Mouse (Mus musculus): ENCODE results near the gene Gm21992. TPM values are rescaled to one million over a fixed set of nuclear protein-coding genes. Genes with fewer than 3 reads are reported as not detected.
A peak's percentile ranks its signal among the peaks of the same experiment; 100 is the strongest.
"Not testable (repeated sequence)": the region's sequence is repeated elsewhere in the genome, so short reads cannot be mapped to it uniquely, and the experiment has no call there.

The Gm21992 gene
- total RNA-seq, 2 experiments from 2014 or later: 8.9 to 9.4 TPM

DNA sequence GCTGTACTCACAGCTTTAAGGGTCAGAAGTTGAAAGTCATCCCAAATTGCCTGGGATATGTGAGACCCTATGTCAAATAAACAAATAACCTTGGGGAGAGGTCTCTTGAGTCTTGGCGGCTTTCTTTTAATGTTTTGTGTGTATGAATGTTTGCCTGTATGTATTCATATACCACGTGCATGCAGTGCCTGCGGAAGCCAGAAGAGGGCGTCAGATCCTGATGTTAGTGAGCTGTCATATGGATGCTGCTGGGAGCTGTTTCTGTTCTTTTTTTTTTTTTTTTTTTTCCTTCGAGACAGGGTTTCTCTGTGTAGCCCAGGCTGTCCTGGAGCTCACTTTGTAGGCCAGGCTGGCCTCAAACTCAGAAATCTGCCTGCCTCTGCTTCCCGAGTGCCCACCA, 1.6 kb upstream of the Gm21992 start:
- no peak for DNase-seq

DNA sequence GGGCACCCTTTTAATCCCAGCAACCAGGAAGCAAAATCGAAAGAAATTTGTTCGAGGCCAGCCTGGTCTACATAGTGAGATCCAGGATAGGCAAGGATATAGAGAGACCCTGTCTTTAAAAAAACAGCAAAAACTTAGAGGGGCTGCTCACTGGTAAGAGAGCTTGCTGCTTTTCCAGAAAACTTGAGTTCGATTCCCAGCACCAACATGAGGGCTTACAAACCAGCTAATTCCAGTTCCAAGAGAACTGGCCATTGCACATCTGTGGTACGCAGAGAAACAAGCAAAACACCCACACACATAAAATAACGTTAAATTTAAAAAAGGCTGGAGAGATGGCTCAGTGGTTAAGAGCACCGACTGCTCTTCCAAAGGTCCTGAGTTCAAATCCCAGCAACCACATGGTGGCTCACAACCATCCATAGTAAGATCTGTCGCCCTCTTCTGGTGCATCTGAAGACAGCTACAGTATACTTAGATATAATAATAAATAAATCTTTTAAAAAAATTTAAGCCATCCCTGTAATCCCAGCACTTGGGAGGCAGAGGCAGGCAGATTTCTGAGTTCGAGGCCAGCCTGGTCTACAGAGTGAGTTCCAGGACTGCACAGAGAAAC, 1.0 kb upstream of the Gm21992 start:
- DNase-seq: not testable (repeated sequence)

DNA sequence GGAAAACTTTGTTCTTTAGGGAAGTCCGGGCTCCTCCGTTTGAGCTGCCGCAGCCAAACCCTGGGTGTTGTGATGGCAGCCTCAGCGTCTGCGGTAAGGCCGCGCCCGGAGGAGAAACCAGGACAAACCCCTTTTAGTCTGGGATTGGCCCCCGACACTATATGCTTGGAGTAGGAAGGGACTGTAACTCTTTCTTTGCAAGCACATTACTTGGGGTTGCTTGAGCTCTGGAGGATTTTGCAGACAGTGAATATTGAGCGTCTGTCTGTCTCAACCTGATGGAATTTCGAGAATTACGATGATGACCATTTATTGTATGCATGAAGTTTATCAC, 464 bp upstream of the Gm21992 start:
- DNase-seq: no peak

DNA sequence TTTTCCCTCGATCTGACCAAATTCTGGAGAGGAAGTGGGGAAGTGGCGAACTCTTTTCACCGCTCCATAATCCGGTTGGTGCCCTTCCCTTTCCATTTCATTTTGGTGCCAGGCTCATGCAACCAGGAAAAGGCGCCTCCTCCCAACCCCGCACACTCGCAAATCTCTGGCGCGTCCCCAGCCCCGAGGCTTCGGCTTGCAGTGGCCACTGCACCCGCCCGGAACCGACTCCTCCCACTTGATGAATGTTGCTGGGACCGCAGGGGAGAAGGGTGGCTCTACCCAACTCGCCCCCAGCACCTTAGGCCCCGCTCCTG, 708 bp downstream of the Gm21992 start:
- DNase-seq: no peak

DNA sequence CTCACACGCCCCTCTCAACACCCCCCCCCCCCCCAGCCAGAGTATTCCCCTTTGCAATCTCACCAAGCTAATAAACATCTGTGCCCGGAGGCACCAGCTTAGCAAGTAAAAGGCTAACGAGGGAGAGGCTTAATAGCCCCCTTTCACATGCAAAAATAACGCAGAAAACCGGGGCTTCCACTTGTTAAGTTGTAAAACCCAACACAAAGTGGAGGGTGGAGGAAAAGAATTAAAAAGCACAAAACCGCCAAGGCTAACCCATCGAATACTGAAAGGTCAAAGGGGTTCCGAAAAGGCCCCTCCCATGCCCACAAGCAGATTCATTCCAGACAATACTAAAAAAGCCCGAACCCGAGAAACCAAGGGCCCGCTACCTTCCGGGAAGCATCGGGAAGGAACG, 1.1 kb downstream of the Gm21992 start:
- DNase-seq: no peak

DNA sequence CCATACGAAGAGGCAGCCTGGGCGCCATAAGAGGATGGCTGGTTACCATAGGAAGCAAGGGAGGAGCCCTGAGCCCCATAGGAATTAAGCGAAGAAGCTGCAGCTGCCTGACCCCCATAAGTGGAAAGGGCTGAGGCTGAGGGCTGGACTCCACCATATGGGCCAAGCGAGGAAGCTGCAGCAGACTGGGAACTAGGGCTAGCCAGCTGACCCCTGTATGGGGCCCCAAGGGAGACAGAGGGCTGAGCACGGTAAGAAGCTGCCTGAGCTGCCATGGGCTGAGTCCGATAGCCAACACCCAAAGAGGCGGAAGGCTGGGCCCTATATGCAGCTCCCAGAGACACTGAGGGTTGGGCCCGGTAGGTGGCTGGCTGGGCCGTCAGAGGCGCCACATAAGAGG, 8.1 kb downstream of the Gm21992 start:
- no peak for DNase-seq

DNA sequence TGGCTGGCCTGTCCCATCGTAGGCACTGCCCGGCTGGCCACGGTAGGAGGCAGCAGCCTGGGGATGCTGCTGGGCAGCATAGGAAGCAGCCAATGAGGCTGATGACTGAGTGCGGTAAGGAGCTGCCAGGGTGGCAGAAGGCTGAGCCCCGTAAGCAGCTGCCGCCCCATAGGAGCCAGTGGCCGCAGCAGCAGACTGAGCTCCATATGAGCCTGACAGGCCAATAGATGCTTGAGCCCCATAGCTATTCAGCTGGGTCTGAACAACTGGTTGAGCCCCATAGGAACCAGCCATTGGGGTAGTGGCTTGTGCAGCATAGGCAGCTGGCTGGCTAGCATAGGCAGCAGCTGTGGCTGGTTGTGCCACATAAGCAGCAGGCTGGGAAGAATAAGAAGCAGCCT, 8.7 kb downstream of the Gm21992 start:
- no peak for DNase-seq

DNA sequence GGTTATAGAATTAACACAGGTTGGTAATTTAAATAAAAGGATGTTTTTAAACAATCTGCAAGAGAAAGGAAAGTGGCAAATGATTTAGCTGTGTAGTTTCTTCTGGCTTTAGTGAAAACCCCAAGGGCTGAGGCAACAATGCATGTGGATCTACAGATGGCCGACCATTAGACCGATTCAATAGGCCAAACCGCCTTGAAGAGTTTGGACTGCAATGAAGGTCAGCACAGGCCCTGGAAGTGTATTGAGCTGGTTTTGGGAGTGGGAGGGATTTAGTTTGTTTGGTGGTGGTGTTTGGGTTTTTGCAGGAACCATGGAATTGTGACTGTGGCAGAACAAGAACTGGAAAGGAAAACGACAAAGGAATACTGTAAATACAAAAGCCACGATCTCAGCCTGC, 12.3 kb downstream of the Gm21992 start:
- no peak for DNase-seq

DNA sequence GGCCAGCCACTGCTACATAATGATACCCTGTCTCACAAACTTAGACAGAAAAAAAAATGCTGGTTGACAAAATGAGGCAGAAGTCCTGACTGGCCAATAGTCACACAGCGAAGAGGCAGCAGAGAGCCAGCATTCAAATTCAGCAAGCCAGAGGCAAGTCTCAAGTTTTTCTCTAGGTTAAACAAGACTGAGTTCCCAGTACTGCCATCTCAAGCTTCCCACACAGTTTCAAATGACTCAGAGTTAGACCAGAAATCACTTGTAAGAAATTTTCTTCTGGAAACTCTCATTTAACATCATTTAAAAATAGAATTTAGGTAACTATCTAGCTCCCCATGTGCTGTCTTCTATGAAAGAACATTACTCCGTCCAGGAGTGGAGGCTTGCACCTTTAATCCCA, 13.6 kb downstream of the Gm21992 start:
- no peak for DNase-seq

DNA sequence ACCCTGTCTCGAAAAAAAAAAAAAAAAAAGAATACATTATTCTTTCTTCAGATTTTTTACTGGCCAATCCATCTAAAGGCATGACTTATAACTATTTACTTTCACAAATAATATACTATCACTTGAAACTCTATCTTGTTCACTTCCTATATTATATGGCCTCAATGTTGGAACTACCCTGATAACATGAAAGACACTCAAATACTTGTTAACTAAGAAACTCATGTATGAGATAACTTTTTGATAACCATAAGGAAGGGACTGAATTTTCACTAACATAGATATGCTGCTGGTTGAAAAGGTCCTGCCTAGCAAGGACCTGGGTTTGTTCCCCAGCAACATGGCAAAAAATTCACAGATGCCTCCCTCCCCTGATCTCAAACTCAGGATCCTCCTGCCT, 15.5 kb downstream of the Gm21992 start:
- DNase-seq: no peak

DNA sequence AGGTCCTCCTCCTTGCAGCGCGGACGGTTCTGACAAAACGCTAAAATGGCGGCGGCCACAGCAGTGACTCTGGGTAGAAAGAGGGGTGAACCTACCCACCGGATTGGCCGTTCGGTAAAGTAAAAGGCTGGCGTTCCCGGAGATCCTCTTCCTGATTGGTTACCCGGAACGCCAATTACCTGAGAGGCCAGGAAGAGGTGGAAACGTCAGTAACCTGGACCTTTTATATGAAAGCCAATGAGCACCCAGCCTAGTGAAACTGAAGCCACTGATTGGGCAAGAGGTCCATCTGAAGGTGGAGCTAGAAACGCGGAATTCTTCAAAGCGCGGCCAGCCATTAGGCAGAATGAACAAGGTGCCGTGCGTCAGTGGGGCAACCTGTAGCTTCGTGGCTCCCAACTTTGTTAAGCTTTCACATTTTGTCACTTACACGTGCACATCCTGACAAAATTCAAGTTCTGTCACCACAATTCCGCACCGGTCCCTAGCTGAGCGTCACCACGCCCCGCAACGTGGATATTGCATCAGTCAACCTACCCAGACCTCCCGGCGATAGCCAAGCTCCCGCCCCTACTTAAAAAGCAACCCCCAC, 17.5 kb downstream of the Gm21992 start, which contains the start of gene Rbm4:
Rbm4 (minus strand) TSS at position 71 of the 592 bp plus-strand sequence.
- DNase-seq: peak; percentile 97

DNA sequence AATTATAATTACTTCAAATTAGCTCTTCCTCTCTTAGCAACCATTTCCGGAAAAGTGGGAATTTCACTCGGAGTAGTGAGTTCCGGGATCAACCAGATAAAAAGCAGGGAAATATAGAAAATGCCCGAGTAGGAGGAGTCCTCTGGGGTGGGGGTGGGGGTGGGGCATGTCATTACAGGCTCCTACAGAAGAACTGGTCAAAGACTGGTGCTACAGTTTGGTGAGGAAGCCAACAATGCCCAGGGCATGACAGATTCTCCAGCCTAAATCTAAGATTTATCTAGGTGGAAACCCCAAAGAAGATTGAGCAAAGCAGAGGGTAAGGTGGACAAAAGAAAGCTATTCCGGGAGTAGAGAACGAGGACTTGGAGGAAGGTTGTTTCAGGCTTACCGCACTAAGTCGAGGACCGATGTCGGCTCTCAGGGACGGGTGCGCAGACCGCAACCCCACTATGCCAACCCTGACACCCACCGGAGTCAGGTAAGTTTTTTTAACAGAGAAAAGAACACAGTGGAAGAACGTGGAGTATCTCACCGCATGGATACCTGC, 18.1 kb downstream of the Gm21992 start:
- no peak for DNase-seq

DNA sequence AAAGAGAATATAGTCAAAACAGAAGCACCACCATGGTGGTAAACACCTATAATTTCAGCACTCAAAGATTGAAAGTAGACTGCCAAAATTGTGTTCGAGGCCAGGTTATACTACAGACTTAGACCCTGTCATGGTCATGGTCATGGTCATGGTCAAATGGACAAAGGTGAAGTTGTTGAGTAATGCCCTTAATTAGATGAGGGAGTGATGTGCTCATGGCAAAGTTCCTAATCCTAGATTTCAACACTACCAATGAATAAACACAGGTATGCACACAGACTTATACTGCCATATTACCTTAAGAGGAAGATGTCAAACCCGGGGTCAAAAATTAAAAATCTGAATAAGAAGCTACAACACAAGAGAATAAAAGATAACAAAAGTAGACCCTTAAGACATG, 25.1 kb downstream of the Gm21992 start:
- no peak for DNase-seq

DNA sequence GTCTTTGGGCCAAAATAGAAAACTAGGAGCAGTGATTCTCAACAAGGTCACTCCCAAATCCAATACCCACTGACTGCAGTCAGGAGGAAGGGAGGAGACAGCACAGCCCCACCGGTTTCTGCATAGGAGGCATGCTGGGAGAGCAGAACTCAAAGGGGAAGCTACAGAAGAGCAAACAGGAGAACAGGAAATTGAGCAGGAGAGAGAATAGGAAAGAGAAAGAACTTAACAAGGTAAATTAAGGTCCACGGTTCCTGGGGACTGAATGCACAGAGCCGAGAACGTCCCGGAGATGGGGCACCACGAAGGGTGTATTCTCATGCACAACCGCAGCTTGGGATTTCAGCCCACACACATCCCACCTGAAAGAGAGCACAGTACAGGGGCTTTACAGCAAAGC, 26.2 kb downstream of the Gm21992 start:
- DNase-seq: no peak

DNA sequence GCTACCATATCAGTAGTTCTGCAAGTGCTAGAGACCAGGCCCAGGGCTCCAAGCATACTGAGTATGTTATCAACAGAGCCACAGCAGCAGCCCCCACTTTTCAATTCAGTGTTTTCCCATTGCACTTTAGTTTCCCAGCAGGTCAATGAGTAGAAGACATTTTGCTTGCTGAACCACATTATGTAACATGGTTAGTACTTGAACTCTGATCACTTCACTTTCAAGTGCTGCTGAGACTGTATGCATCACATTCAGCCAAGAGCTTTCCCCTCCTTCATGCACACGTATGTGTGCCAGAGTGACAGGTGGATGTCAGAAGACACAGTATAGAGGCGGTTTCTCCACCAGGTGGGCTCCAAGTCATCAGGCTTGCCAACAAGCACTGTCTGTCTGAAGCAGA, 28.5 kb downstream of the Gm21992 start:
- no peak for DNase-seq

DNA sequence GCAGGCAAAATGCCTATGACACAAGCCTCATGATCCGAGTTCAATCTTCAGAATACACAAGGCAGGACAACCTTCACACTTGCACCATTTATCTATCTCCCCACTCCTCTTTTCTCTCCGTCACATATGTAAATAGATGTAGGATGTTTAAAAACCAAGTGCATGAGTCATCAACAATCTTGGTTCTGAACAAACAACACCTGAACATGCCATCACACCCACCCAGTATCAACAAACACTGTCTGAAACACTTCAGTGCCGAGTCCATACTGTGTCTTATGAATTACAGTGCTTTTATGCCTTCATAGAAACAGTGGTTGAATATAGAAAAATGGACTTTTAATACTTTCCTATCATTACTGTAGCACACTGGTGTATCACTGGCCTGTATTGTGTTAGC, 38.6 kb downstream of the Gm21992 start:
- DNase-seq: no peak

DNA sequence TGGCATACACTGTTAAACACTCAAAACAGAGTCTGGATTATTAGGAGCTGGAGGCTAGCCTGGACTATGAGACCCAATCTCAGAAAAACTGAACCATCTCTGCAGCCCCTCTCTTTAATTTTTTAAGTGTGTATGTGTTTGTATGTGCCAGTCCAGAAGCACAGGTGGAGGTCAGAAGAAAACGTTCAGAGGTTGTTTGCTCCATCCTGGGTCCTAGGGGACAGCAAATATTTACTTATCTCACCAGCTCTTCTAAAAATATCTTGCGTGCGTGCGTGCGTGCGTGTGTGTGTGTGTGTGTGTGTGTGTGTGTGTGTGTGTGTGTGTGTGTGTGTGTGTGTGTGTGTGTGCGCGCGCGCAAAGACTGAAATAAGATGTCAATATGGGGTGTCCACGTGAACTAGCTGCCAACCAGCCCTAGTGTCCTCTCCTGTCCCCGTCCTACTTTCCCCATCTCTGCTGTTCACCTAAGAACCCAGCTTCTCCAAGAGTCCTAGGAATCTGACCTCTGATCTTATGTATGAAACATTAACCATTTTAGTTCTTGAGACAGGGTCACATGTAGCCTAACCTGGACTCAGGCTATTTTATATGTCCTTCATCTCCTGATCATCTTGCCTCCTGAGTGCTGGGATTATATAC, 43.8 kb downstream of the Gm21992 start:
- no peak for DNase-seq

DNA sequence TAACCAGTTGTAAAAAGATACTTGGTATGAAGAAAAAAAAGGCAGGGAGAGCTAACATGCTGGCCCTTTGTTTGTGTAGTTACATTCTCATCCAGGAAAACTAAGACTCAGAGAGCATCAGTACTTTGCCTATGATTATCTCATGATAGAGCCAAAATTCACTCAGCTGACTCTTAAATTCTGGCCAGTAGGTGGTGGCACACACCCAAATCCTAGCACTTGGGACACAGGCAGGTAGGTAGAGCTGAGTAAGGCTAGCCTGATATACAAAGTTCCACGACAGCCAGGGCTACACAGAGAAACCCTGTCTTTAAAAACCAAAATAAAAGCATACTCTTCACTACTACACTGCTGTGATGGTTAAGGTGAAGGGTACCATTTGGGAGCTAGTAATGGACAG, 48.5 kb downstream of the Gm21992 start:
- no peak for DNase-seq

DNA sequence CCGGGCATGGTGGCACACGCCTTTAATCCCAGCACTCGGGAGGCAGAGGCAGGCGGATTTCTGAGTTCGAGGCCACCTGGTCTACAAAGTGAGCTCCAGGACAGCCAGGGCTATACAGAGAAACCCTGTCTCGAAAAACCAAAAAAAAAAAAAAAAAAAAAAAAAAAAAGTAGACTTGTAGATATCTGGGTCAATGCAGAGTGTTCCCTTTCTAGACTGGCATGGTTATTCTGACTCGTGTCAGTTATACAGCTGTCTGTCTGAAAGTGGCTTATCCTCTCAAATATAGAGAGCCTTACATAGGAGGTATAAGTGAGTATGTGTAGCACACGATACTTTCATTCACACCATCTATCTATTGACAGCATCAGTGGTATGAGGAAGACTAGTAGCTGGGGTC, 50.9 kb downstream of the Gm21992 start:
- DNase-seq: not testable (repeated sequence)

DNA sequence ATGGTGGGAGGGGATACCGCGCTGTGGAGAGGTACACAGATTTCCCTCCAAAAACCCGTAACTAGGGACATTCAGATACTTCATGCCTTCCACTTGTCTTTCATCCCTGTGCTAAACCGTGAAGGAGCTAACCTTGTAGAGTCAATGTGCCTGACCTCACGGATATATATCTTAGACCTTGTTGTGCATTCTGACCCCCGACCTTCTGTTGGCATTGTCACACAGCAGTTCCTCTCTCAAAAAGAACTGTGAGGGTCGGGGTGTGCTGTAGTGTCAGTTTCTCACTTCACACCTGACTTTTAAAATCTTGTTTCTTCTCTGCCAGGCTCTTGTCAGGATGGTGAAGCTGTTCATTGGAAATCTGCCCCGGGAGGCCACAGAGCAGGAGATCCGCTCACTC, 54.5 kb downstream of the Gm21992 start:
- no peak for DNase-seq

DNA sequence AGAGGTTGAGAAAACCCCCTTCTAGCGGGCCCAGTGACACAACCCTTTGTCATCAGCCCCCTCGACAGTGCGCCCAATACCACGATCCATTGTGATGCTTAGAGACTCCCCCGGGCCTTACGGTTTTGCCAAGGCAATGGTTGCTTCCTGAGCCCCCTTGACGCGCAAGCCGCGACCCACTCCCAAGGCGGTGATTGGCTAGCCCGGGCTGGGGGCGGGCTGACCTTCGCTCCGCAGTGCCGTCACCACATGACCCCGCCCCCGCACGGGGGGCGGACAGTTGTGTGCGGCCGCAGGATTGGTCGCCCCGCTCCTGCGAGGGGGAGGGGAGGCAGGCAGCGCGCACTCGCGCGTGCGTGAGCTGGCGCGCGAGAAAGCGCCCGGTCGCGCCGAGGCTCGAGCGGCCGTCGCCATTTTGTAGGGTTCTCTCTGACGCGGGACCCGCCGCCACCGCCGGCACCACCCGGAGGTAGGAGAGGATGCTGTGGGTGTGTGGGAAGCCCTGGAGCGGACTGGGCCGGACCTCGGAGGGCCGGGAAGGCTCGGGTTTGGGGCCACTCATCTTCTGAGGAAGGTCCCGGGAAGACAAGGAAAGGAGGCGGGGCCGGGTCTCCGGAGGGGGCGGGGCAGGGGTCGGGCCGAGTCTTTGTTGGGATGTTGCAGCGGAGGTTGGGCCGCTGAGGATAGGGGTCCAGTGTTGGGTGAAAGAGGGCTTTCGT, 55.1 kb downstream of the Gm21992 start, which contains the start of gene Rbm4b:
Rbm4b (plus strand) TSS at position 305 of the 719 bp plus-strand sequence.
- peak; percentile 97 for DNase-seq

DNA sequence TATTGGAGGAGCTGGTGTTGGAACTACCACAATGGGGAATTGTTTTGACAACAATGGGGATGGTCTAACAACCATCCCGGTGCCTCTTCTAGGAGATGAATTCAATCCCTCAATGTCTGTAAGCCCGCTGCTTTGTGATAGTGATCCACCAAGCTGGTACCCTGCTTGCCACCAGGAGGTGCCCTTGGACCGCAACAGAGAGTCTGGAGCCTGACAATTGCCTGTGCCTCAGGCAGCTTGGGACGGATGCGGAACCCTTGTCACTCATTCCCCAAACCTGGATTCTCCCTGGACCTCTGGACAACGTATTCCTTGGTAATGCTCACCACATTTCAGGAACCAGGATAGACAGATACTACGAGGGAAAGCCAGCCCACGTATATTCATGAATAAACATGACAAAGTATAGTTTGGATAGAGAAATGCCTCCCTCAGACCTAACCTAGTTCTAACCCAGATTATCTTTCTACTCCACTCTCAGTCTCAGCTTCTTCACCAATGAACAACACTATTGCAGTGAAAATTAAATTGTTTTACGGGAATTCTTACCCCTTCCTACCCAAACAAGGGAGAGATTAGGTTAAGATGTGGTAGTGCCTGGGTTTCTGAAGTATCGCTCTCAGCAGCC, 55.7 kb downstream of the Gm21992 start:
- DNase-seq: peak; percentile 80

DNA sequence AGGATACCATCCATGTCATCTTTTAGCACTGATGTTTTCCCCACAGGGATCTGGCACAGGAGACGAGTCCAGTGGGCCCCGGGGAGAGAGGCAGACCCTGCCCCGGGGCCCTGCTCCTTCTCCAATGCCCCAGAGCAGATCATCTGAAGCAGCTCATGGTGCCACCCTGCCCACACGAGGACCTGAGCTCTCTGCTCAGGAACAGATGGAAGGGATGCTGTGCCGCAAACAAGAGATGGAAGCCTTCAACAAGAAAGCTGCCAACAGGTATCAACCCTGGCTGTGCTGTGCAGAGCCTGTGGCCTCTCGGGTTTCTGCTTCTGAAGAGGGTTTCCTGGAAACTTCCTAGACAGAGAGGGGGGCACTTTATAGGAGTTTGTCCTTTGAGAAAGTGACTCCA, 61.4 kb downstream of the Gm21992 start:
- no peak for DNase-seq
